Mouse (Mus musculus) lung, postnatal 0 days (tissue): Measurements from ENCODE around the gene Pdzph1. TPM values are rescaled to one million over a fixed set of nuclear protein-coding genes. Genes with fewer than 3 reads are reported as not detected.
A peak's percentile ranks its signal among the peaks of the same experiment; 100 is the strongest.

ENCODE experiments used
- ATAC-seq: fragments of 200-750 bp; cut with Nextera tagmentation; 2 replicates; pipeline ENCODE4 v1.8.0; 2017; ENCODE audit warnings: moderate library complexity
- DNase-seq: peaks from one replicate; pipeline ENCODE4 v3.0.0-alpha.2; 2016; ENCODE audit warnings: low spot score
- H3K27ac ChIP-seq: fragments of 300-500 bp; sonication (generic); 2 replicates; pipeline ENCODE4 v1.5.1; 2014; ENCODE audit warnings: antibody characterized with exemption, mild to moderate bottlenecking, low read length, mixed read lengths
- H3K27me3 ChIP-seq: fragments of 300-500 bp; sonication (generic); replicated peaks from 2 replicates; pipeline ENCODE4 v1.6.1; 2014; ENCODE audit warnings: low read length, mixed read lengths; ENCODE audit not compliant: insufficient read depth
- H3K36me3 ChIP-seq: fragments of 300-500 bp; sonication (generic); 2 replicates; pipeline ENCODE4 v1.6.1; 2014; ENCODE audit warnings: low read length, mixed read lengths; ENCODE audit not compliant: insufficient read depth
- H3K4me1 ChIP-seq: fragments of 300-500 bp; sonication (generic); 2 replicates; pipeline ENCODE4 v1.6.1; 2014; ENCODE audit warnings: antibody characterized with exemption, low read depth, low read length, mixed read lengths; ENCODE audit not compliant: insufficient read depth
- H3K4me2 ChIP-seq: fragments of 300-500 bp; sonication (generic); replicated peaks from 2 replicates; pipeline ENCODE4 v1.6.1; 2014; ENCODE audit warnings: low read depth, mild to moderate bottlenecking, low read length, moderate library complexity, mixed read lengths
- H3K4me3 ChIP-seq: fragments of 300-500 bp; sonication (generic); 2 replicates; pipeline ENCODE4 v1.5.1; 2014; ENCODE audit warnings: low read depth, low read length
- H3K9ac ChIP-seq: fragments of 300-500 bp; sonication (generic); replicated peaks from 2 replicates; pipeline ENCODE4 v1.6.1; 2014; ENCODE audit warnings: low read depth, mild to moderate bottlenecking
- H3K9me3 ChIP-seq: fragments of 300-500 bp; sonication (generic); 2 replicates; pipeline ENCODE4 v1.6.1; 2016; ENCODE audit warnings: low read length, mixed read lengths
- CTCF ChIP-seq: IDR thresholded peaks from 2 replicates; pipeline ENCODE4 v1.5.1; 2016; ENCODE audit warnings: antibody characterized with exemption, mild to moderate bottlenecking
- EP300 ChIP-seq: IDR thresholded peaks from 2 replicates; pipeline ENCODE4 v1.6.1; 2016; ENCODE audit warnings: antibody characterized with exemption, mild to moderate bottlenecking, control low read depth
- WGBS: fragments of 180-500 bp; shearing (Covaris S2); extraction: QIAGEN DNeasy Blood & Tissue Kit; methylation state at CpG from one replicate; pipeline ENCODE4 v1.1.7; 2014; 5-methylcytosine and 5-hydroxymethylcytosine counted together
- polyA plus RNA-seq: library from polyadenylated mRNA; unstranded; fragments of >200 nt; fragmentation: Nextera tagmentation; extraction: Ambion mirVana; gene quantifications from 2 replicates; pipeline ENCODE4 v1.2.1, GENCODE M21; 2015

Gene Pdzph1
- not detected in 2 replicates for polyA plus RNA-seq

DNA sequence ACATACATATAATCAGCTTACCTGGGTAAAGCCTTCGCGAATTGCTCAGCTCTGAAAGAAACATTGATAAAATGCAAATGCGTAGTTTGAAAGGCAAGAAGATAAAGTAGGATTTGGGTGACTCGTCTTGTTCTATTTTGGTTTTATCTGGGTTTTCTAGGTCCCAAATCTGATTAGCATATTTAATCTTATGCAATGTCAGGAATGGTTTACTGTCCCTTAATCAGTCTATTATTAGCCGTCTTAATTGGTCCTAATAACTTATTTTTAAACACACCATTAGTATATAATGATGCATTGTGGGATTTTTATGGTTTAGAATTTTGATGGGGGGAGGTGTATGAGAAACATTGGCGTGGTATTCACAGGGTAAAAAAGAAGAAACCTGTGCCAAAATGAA, at the start of gene Pdzph1:
Gene Pdzph1, minus strand, starts transcription at position 101 of the 400 bp plus-strand sequence.
- Histone ChIP-seq H3K27ac (no peak within 1 kb of the TSS), H3K27me3 (no peaks in the 10 kb centered on the region), H3K36me3 (no peaks in the 10 kb centered on the region), H3K9me3 (no peaks in the 10 kb centered on the region), H3K4me2 (no peak within 1 kb of the TSS), H3K9ac (no peak within 1 kb of the TSS), H3K4me1 (no peaks in the 10 kb centered on the region), H3K4me3 (no peak within 1 kb of the TSS)
- ATAC-seq (no peak), DNase-seq (no peak)
- TF ChIP-seq EP300 (no peak), CTCF (no peak)
- 79% methylated on average over 6 of the region's 6 CpGs for WGBS

GRCm38 (mm10) chr17:59039754-59040153, 48.6 kb upstream of the Pdzph1 start:
- H3K27ac ChIP-seq, result no peak overlapping the region

DNA sequence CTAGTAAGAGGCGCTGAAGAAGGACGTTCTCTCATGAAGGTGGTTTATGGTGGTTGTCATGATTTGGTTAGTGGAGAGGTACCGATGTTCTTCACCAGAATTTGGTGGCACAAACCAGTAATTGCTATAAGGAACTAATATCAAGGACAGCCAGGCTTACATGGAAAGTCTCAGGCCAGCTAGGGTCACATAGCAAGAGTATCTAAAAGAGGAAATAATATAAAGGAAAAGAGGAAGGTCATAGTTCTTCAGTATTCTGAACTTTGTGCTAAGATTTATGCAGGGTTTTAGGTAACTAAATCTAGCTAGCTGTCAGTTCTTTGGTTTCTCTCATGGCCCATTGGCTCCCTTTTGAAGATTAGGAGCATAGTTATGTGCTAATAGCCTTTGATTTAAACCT, 42.3 kb upstream of the Pdzph1 start:
- WGBS, result 87% methylated on average over 3 of the region's 3 CpGs
- Histone ChIP-seq H3K36me3 (no peaks in the 10 kb centered on the region), H3K4me2 (no peak overlapping the region), H3K27me3 (no peaks in the 10 kb centered on the region), H3K9me3 (no peaks in the 10 kb centered on the region), H3K9ac (no peak overlapping the region), H3K4me3 (no peak overlapping the region), H3K27ac (no peak overlapping the region), H3K4me1 (no peaks in the 10 kb centered on the region)
- no peak for DNase-seq
- TF ChIP-seq CTCF (no peak), EP300 (no peak)
- no peak for ATAC-seq

More at GRCm38 (mm10) chr17:59039754-59040153, 48.6 kb upstream of the Pdzph1 start:
- Histone ChIP-seq H3K27me3 (no peaks in the 10 kb centered on the region), H3K9me3 (no peaks in the 10 kb centered on the region), H3K36me3 (no peaks in the 10 kb centered on the region), H3K9ac (no peak overlapping the region), H3K4me1 (no peaks in the 10 kb centered on the region), H3K4me3 (no peak overlapping the region), H3K4me2 (no peak overlapping the region)
- ATAC-seq, result no peak
- TF ChIP-seq CTCF (peak; percentile 9; the same call in 1 of the 2 replicates), EP300 (no peak)
- WGBS, result 43% methylated on average over 5 of the region's 5 CpGs
- DNase-seq, result peak; percentile 5

DNA sequence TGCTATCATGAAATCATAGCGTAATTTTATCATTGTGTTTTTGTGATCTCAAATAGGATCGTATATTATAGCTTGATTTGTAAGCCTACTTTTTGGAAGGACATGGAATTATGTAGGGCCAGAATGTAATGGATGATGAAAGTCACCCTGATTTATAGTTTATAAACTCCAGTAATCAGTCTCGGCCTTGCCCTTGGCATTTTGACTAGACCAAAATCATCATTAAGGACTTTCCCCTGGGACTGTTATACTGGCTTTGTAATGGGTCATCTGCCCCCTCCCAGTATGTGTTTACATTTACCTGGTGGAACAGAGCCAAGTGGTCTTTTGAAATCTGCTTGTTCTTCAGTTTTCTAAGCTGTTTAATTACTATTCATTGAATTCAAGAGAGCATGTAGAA, 35.2 kb upstream of the Pdzph1 start:
- H3K4me2 ChIP-seq, result no peak overlapping the region
- no peaks in the 10 kb centered on the region for H3K27me3 ChIP-seq
- no peak overlapping the region for H3K27ac ChIP-seq
- H3K4me1 ChIP-seq, result no peaks in the 10 kb centered on the region
- TF ChIP-seq CTCF (no peak), EP300 (no peak)
- DNase-seq (no peak), ATAC-seq (no peak)
- H3K9ac ChIP-seq, result no peak overlapping the region
- WGBS, result 75% methylated on average over 3 of the region's 3 CpGs
- no peaks in the 10 kb centered on the region for H3K36me3 ChIP-seq
- no peaks in the 10 kb centered on the region for H3K9me3 ChIP-seq
- no peak overlapping the region for H3K4me3 ChIP-seq

DNA sequence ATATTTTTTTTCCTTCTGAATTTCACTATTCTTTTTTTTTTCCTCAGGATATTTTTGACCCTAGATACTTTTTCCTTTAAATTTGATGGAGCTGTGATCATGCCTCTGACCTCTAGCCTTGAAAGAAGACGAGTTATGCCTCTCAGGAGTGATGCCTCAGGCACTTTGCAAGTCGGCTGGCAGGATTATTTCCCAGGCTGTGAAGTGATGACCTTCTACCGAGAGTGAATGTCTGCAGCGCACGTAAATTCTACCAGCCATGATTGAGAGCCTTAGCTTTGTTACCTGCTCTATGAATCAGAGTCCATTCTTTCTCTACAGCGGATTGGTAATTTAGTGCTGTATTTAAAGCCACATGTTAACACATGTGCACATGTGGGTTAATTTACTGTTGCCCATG, 33.3 kb upstream of the Pdzph1 start:
- Histone ChIP-seq H3K4me3 (no peak overlapping the region), H3K27me3 (no peaks in the 10 kb centered on the region), H3K9ac (no peak overlapping the region), H3K4me2 (no peak overlapping the region), H3K4me1 (no peaks in the 10 kb centered on the region), H3K27ac (no peak overlapping the region), H3K9me3 (no peaks in the 10 kb centered on the region), H3K36me3 (no peaks in the 10 kb centered on the region)
- 48% methylated on average over 6 of the region's 6 CpGs for WGBS
- TF ChIP-seq CTCF, result no peak
- no peak for TF ChIP-seq EP300
- DNase-seq, result no peak
- ATAC-seq, result no peak

GRCm38 (mm10) chr17:59023971-59024370, 32.8 kb upstream of the Pdzph1 start:
- DNase-seq (no peak), ATAC-seq (no peak)
- Histone ChIP-seq H3K9me3 (no peaks in the 10 kb centered on the region), H3K9ac (no peak overlapping the region), H3K36me3 (no peaks in the 10 kb centered on the region), H3K4me2 (no peak overlapping the region), H3K27me3 (no peaks in the 10 kb centered on the region), H3K27ac (no peak overlapping the region), H3K4me1 (no peaks in the 10 kb centered on the region), H3K4me3 (no peak overlapping the region)
- 57% methylated on average over 5 of the region's 5 CpGs for WGBS
- TF ChIP-seq EP300 (no peak), CTCF (no peak)

- 88% methylated on average over 4 of the region's 4 CpGs for WGBS
- DNase-seq (no peak), ATAC-seq (no peak)
- H3K36me3 ChIP-seq, result no peaks in the 10 kb centered on the region
- H3K27me3 ChIP-seq, result no peaks in the 10 kb centered on the region
- no peak overlapping the region for H3K4me2 ChIP-seq
- TF ChIP-seq CTCF (no peak), EP300 (no peak)
- H3K27ac ChIP-seq, result no peak overlapping the region
- no peak overlapping the region for H3K4me3 ChIP-seq
- no peak overlapping the region for H3K9ac ChIP-seq
- H3K4me1 ChIP-seq, result no peaks in the 10 kb centered on the region
- H3K9me3 ChIP-seq, result no peaks in the 10 kb centered on the region
Observed at GRCm38 (mm10) chr17:59018666-59019065, 27.5 kb upstream of the Pdzph1 start.
